Mouse (Mus musculus): Measurements from ENCODE around the gene H2al1d.
"Not testable (repeated sequence)": the region's sequence is repeated elsewhere in the genome, so short reads cannot be mapped to it uniquely, and the experiment has no call there.

Gene H2al1d

DNA sequence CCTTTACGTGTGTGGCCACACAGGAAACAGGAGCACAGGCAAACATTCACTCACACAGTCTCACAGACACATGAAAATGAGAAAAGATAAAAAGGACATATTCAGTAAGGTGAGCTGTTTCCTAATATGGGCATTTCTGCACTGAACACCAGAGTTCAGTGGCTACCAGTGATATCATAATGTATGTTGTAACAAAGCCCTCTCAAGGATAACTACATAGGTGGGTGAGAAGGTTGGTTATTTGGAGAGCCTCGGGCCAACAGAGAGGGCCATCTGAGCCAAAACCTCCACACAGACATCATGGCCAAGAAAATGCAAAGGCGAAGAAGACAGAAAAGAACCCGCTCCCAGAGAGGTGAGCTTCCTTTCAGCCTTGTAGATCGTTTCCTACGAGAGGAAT, at the start of gene H2al1d:
Gene H2al1d, plus strand, starts transcription at position 301 of the 400 bp plus-strand sequence.
- in situ Hi-C loops (cut with MboI; ENCODE audit: unreplicated experiment in 2 of 2), result not testable (repeated sequence)

- in situ Hi-C loops (cut with MboI; ENCODE audit: unreplicated experiment in 2 of 2), result loop anchor here in 1 of 2 experiments (25.0 kb wide), 1 partner anchor 97 kb away; no protein-coding TSS in a partner anchor
Measured at GRCm38 (mm10) chrX:11264918-11265317, 43.7 kb upstream of the H2al1d start.

GRCm38 (mm10) chrX:11267791-11268190, 40.8 kb upstream of the H2al1d start:
- in situ Hi-C loops (cut with MboI; ENCODE audit: unreplicated experiment in 2 of 2), result loop anchor here in 1 of 2 experiments (25.0 kb wide), 1 partner anchor 95 kb away; no protein-coding TSS in a partner anchor

GRCm38 (mm10) chrX:11269074-11269473, 39.5 kb upstream of the H2al1d start:
- in situ Hi-C loops (cut with MboI; ENCODE audit: unreplicated experiment in 2 of 2), result loop anchor here in 1 of 2 experiments (25.0 kb wide), 1 partner anchor 93 kb away; no protein-coding TSS in a partner anchor

DNA sequence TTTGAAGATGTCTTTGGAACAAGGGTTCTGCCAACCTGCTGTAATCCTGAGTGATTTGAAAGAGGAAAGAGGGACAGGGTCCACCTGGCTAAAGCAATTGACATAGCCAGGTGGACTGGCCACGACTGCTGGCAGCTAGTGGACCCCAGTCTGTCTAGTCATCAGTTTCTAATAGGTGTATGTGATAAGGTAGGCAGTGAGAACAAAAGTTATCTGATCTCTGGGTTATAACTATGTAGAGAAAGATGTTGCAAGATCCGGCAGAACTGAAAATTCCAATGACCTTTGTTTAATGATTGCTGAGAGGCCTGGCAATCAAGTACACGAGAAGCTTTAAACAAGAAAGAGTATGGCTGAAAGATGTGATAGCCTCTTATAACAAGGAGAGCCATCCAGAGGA, 35.4 kb upstream of the H2al1d start:
- in situ Hi-C loops (cut with MboI; ENCODE audit: unreplicated experiment in 2 of 2), result loop anchor here (10.0 to 25.0 kb wide), 2 partner anchors 72 to 89 kb away; no protein-coding TSS in a partner anchor

- in situ Hi-C loops (cut with MboI; ENCODE audit: unreplicated experiment in 2 of 2), result loop anchor here in 1 of 2 experiments (10.0 kb wide), 1 partner anchor 68 kb away; no protein-coding TSS in a partner anchor
Measured at GRCm38 (mm10) chrX:11277083-11277482, 31.5 kb upstream of the H2al1d start.

GRCm38 (mm10) chrX:11280741-11281140, 27.9 kb upstream of the H2al1d start:
- in situ Hi-C loops (cut with MboI; ENCODE audit: unreplicated experiment in 2 of 2), result loop anchor here in 1 of 2 experiments (10.0 kb wide), 1 partner anchor 164 kb away; no protein-coding TSS in a partner anchor

DNA sequence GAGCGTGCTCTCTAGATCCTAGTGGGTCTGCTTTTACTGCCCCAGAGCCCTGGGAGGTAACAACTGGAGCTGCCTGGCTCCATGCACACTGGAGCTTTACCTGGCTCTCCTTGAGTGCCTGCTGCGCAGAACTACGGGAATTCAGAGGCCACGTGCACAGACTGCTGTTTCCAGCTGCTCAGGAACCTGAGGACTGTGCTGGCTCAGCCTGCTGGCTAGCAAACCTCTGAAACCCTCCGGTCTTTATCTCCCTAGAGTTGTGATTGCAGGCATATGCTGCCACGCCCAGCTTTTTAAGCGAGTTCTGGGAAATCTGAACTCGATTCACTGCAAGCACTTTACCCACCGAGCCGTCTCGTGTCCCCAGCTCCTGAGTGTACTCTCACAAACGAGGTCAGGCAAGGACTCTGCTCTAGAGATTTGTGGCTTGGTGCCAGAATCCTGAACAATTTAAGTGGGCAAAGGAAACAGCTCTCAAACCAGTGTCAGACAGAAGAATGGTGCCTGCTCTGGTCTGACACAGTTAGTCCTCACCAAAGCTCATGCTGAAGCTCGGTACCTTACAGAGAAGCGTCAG, 20.2 kb upstream of the H2al1d start:
- in situ Hi-C loops (cut with MboI; ENCODE audit: unreplicated experiment in 2 of 2), result loop anchor here in 1 of 2 experiments (10.0 kb wide), 1 partner anchor 156 kb away; no protein-coding TSS in a partner anchor

DNA sequence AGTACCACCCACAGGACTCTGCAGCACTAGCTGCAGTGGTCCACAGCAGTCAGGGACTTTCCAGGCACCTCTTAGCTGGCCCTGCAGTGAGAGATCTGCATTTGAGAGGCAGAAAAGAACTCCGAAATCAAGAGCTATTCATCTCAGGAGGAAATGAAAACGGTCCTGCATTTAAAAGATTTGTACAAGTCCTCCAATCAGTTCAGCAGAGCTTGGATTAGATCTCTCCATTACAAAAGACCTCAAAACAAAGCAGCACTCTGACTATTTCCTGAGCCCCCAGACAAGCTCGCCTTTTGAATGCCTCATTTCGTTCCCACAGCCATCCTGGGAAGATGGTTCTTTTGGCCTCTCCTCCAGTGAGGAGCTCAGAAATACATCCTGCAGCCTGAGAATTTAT, 19.4 kb upstream of the H2al1d start:
- in situ Hi-C loops (cut with MboI; ENCODE audit: unreplicated experiment in 2 of 2), result loop anchor here in 1 of 2 experiments (10.0 kb wide), 1 partner anchor 156 kb away; no protein-coding TSS in a partner anchor

- in situ Hi-C loops (cut with MboI; ENCODE audit: unreplicated experiment in 2 of 2), result not testable (repeated sequence)
Measured at GRCm38 (mm10) chrX:11298957-11299356, 9.7 kb upstream of the H2al1d start, which contains the start of gene H2al1a. TSS of gene H2al1a (plus strand) at chrX:11299257.

DNA sequence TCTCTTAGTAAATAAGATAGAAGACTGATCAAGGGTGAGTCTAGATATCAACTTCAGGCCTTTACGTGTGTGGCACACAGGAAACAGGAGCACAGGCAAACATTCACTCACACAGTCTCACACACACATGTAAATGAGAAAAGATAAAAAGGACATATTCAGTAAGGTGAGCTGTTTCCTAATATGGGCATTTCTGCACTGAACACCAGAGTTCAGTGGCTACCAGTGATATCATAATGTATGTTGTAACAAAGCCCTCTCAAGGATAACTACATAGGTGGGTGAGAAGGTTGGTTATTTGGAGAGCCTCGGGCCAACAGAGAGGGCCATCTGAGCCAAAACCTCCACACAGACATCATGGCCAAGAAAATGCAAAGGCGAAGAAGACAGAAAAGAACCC, 6.5 kb upstream of the H2al1d start, which contains the start of gene H2al1b:
Gene H2al1b, plus strand, starts transcription at position 301 of the 400 bp plus-strand sequence.
- in situ Hi-C loops (cut with MboI; ENCODE audit: unreplicated experiment in 2 of 2), result not testable (repeated sequence)

- in situ Hi-C loops (cut with MboI; ENCODE audit: unreplicated experiment in 2 of 2), result not testable (repeated sequence)
Measured at GRCm38 (mm10) chrX:11305355-11305754, 3.3 kb upstream of the H2al1d start, which contains the start of gene H2al1c. TSS of gene H2al1c (plus strand) at chrX:11305655.

DNA sequence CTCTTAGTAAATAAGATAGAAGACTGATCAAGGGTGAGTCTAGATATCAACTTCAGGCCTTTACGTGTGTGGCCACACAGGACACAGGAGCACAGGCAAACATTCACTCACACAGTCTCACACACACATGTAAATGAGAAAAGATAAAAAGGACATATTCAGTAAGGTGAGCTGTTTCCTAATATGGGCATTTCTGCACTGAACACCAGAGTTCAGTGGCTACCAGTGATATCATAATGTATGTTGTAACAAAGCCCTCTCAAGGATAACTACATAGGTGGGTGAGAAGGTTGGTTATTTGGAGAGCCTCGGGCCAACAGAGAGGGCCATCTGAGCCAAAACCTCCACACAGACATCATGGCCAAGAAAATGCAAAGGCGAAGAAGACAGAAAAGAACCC, 3.0 kb downstream of the H2al1d start, which contains the start of gene H2al1e:
Gene H2al1e, plus strand, starts transcription at position 301 of the 400 bp plus-strand sequence.
- in situ Hi-C loops (cut with MboI; ENCODE audit: unreplicated experiment in 2 of 2), result not testable (repeated sequence)

DNA sequence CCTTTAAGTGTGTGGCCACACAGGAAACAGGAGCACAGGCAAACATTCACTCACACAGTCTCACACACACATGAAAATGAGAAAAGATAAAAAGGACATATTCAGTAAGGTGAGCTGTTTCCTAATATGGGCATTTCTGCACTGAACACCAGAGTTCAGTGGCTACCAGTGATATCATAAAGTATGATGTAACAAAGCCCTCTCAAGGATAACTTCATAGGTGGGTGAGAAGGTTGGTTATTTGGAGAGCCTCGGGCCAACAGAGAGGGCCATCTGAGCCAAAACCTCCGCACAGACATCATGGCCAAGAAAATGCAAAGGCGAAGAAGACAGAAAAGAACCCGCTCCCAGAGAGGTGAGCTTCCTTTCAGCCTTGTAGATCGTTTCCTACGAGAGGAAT, 6.2 kb downstream of the H2al1d start, which contains the start of gene H2al1f:
Gene H2al1f, plus strand, starts transcription at position 301 of the 400 bp plus-strand sequence.
- in situ Hi-C loops (cut with MboI; ENCODE audit: unreplicated experiment in 2 of 2), result not testable (repeated sequence)

GRCm38 (mm10) chrX:11317956-11318355, 9.3 kb downstream of the H2al1d start, which contains the start of gene H2al1g:
TSS of gene H2al1g (plus strand) at chrX:11318256.
- in situ Hi-C loops (cut with MboI; ENCODE audit: unreplicated experiment in 2 of 2), result not testable (repeated sequence)

DNA sequence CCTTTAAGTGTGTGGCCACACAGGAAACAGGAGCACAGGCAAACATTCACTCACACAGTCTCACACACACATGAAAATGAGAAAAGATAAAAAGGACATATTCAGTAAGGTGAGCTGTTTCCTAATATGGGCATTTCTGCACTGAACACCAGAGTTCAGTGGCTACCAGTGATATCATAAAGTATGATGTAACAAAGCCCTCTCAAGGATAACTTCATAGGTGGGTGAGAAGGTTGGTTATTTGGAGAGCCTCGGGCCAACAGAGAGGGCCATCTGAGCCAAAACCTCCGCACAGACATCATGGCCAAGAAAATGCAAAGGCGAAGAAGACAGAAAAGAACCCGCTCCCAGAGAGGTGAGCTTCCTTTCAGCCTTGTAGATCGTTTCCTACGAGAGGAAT, 12.6 kb downstream of the H2al1d start, which contains the start of gene H2al1h:
Gene H2al1h, plus strand, starts transcription at position 301 of the 400 bp plus-strand sequence.
- in situ Hi-C loops (cut with MboI; ENCODE audit: unreplicated experiment in 2 of 2), result not testable (repeated sequence)

DNA sequence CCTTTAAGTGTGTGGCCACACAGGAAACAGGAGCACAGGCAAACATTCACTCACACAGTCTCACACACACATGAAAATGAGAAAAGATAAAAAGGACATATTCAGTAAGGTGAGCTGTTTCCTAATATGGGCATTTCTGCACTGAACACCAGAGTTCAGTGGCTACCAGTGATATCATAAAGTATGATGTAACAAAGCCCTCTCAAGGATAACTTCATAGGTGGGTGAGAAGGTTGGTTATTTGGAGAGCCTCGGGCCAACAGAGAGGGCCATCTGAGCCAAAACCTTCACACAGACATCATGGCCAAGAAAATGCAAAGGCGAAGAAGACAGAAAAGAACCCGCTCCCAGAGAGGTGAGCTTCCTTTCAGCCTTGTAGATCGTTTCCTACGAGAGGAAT, 15.7 kb downstream of the H2al1d start, which contains the start of gene H2al1i:
Gene H2al1i, plus strand, starts transcription at position 301 of the 400 bp plus-strand sequence.
- in situ Hi-C loops (cut with MboI; ENCODE audit: unreplicated experiment in 2 of 2), result not testable (repeated sequence)

DNA sequence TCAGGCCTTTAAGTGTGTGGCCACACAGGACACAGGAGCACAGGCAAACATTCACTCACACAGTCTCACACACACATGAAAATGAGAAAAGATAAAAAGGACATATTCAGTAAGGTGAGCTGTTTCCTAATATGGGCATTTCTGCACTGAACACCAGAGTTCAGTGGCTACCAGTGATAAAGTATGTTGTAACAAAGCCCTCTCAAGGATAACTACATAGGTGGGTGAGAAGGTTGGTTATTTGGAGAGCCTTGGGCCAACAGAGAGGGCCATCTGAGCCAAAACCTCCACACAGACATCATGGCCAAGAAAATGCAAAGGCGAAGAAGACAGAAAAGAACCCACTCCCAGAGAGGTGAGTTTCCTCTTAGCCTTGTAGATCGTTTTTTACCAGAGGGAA, 18.9 kb downstream of the H2al1d start, which contains the start of gene H2al1j:
Gene H2al1j, plus strand, starts transcription at position 301 of the 400 bp plus-strand sequence.
- in situ Hi-C loops (cut with MboI; ENCODE audit: unreplicated experiment in 2 of 2), result not testable (repeated sequence)

GRCm38 (mm10) chrX:11345762-11346161, 37.1 kb downstream of the H2al1d start:
- in situ Hi-C loops (cut with MboI; ENCODE audit: unreplicated experiment in 2 of 2), result loop anchor here in 1 of 2 experiments (10.0 kb wide), 1 partner anchor 71 kb away; no protein-coding TSS in a partner anchor

DNA sequence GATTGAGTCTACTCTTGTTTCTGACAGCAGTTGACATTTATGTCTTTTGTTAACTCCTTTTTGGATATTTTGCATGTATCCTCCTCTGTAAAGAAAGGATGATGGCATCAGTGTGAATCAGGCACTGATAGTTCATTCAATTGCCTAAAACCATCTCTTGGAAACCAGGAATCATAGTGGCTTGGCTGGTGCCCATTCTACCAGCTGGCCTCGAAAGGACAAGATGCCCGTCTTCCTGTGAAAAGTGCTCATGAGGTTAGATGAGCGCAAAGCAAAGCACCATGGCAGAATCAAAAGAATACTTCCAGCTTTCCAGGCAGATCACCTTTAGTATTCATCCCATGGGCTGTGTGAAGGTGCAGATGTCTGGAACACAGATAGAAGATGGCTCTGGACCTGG, 38.1 kb downstream of the H2al1d start:
- in situ Hi-C loops (cut with MboI; ENCODE audit: unreplicated experiment in 2 of 2), result loop anchor here in 1 of 2 experiments (10.0 kb wide), 1 partner anchor 72 kb away; no protein-coding TSS in a partner anchor

Data from v-Abl transformed pro-B cells (cell line).